Comparison of ENCODE assay signal across 19 mouse cellular contexts in the genomic region with DNA sequence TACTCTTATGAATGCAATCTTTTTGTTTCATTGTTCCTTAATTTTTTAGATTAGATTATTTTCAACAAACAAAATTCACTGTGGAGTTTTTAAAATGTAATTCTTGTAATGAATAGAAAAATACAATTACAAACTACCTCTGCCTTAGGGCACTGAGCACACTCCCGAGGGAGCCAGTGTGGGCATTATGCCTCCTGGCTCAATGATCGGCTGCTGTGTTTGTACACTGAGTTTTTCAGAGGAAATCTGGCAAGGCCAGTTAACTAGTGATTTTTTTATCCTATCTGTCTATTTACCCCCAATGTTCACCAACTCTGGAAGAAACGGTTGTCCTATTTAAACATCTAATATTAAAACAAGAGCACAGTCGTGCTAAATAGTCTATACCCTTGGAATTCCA.
"Had no signal": no experiment of that assay in that cellular context is flagged by ENCODE, and none has a peak within 500 bp of the region (broad histone marks: within the 10 kb centered on the region; RNA-seq: fewer than 3 reads in every experiment).

No protein-coding gene starts in this region.

- H3K36me3 ChIP-seq: limb, embryonic 12.5 days; limb, embryonic 15.5 days; liver, embryonic 13.5 days; midbrain, embryonic 15.5 days; neural tube, embryonic 13.5 days; stomach, embryonic 15.5 days had no signal

- H3K27ac ChIP-seq: limb, embryonic 12.5 days; limb, embryonic 15.5 days; liver, embryonic 13.5 days; midbrain, embryonic 15.5 days; neural tube, embryonic 13.5 days; stomach, embryonic 15.5 days had no signal

- H3K9me3 ChIP-seq: limb, embryonic 12.5 days; limb, embryonic 15.5 days; liver, embryonic 13.5 days; midbrain, embryonic 15.5 days; neural tube, embryonic 13.5 days; stomach, embryonic 15.5 days had no signal

- H3K4me2 ChIP-seq: limb, embryonic 12.5 days; limb, embryonic 15.5 days; liver, embryonic 13.5 days; midbrain, embryonic 11.5 days; midbrain, embryonic 15.5 days; neural tube, embryonic 13.5 days; stomach, embryonic 15.5 days had no signal

- DNase-seq: kidney, adult 9 months; kidney, postnatal 14 days; kidney, postnatal 4 days; layer of hippocampus, adult 9-11 months; liver, embryonic 13.5 days; lung, adult 2 months; lung, postnatal 14 days; lung, postnatal 4 days; retina, postnatal 1 day; right cerebral cortex, postnatal 25 days; spleen, adult 18-20 months; thymus, postnatal 25 days had no signal

- H3K4me3 ChIP-seq: limb, embryonic 12.5 days; limb, embryonic 15.5 days; liver, embryonic 13.5 days; midbrain, embryonic 15.5 days; myocyte; neural tube, embryonic 13.5 days; stomach, embryonic 15.5 days had no signal

- H3K4me1 ChIP-seq: limb, embryonic 12.5 days; limb, embryonic 15.5 days; liver, embryonic 13.5 days; midbrain, embryonic 15.5 days; neural tube, embryonic 13.5 days; stomach, embryonic 15.5 days had no signal

- ATAC-seq: midbrain, embryonic 15.5 days had no signal

- H3K9ac ChIP-seq: limb, embryonic 12.5 days; limb, embryonic 15.5 days; liver, embryonic 13.5 days; midbrain, embryonic 15.5 days; neural tube, embryonic 13.5 days; stomach, embryonic 15.5 days had no signal

- H3K27me3 ChIP-seq: limb, embryonic 12.5 days; limb, embryonic 15.5 days; liver, embryonic 13.5 days; midbrain, embryonic 15.5 days; neural tube, embryonic 13.5 days; stomach, embryonic 15.5 days had no signal
